Mouse (Mus musculus): Measurements from ENCODE around the gene Fahd2a. TPM values are rescaled to one million over a fixed set of nuclear protein-coding genes. Genes with fewer than 3 reads are reported as not detected.
A peak's percentile ranks its signal among the peaks of the same experiment; 100 is the strongest.

Gene Fahd2a
- total and polyA plus RNA-seq, 2 experiments from 2014 or later, result 27.3 to 32.4 TPM

GRCm38 (mm10) chr2:127430238-127430637, 14.1 kb downstream of the Fahd2a start:
- Histone ChIP-seq H3K27ac (ENCODE audit: low read depth, low read length) (no peak overlapping the region), H3K27me3 (ENCODE audit: insufficient read depth, low read length) (no peaks in the 10 kb centered on the region), H3K4me3 (ENCODE audit: low read depth, low read length) (no peak overlapping the region), H3K4me1 (ENCODE audit: insufficient read depth, low read length) (no peaks in the 10 kb centered on the region), H3K9ac (replicated peaks; ENCODE audit: low read length, poor library complexity, severe bottlenecking) (no peak overlapping the region), H3K36me3 (ENCODE audit: insufficient read depth, low read length) (no peaks in the 10 kb centered on the region), H3K4me2 (ENCODE audit: low read depth, low read length, poor library complexity, severe bottlenecking) (no peak overlapping the region), H3K9me3 (ENCODE audit: low read length) (no peaks in the 10 kb centered on the region)
- TF ChIP-seq CTCF (IDR thresholded peaks at IDR 0.05), result peak; percentile 82
- whole genome bisulfite sequencing, result 31% methylated on average over 3 of the region's 3 CpGs
- DNase-seq (ENCODE audit: low spot score) (peak; percentile 70), ATAC-seq (ENCODE audit: low FRiP score) (no peak)

DNA sequence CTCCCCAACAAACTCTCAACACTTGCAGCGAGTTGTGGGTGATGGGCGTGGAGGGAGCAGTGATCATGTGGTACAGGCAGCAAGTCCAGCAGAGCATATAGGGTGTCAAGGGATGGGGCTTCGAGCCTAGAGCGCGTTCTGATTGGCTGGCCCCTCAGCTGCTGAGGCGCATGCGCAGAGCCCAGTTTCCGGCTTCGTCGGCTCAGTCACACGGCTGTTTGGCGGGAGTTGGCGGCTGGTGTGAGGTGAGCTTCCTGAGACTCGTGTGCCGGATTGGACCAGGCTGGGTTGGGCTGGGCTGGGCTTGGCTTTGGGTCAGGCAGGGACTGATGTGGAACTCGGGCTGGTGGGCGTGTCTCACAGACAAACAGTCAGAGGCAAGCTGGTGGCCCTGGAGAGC, 19.4 kb downstream of the Fahd2a start, which contains the start of gene Gpat2:
Gene Gpat2, plus strand, starts transcription at position 223 of the 400 bp plus-strand sequence.
- no peak for ATAC-seq (ENCODE audit: low FRiP score)
- H3K36me3 ChIP-seq (ENCODE audit: insufficient read depth, low read length), result no peaks in the 10 kb centered on the region
- 84% methylated on average over 17 of the region's 17 CpGs for WGBS
- H3K4me3 ChIP-seq (ENCODE audit: low read depth, low read length), result no peak within 1 kb of the TSS
- no peak within 1 kb of the TSS for H3K27ac ChIP-seq (ENCODE audit: low read depth, low read length)
- no peak for TF ChIP-seq CTCF (IDR thresholded peaks at IDR 0.05)
- no peaks in the 10 kb centered on the region for H3K27me3 ChIP-seq (ENCODE audit: insufficient read depth, low read length)
- H3K4me2 ChIP-seq (ENCODE audit: low read depth, low read length, poor library complexity, severe bottlenecking), result no peak within 1 kb of the TSS
- H3K4me1 ChIP-seq (ENCODE audit: insufficient read depth, low read length), result no peaks in the 10 kb centered on the region
- no peak for DNase-seq (ENCODE audit: low spot score)
- no peak within 1 kb of the TSS for H3K9ac ChIP-seq (replicated peaks; ENCODE audit: low read length, poor library complexity, severe bottlenecking)
- H3K9me3 ChIP-seq (ENCODE audit: low read length), result no peaks in the 10 kb centered on the region

GRCm38 (mm10) chr2:127418266-127418970, 25.9 kb downstream of the Fahd2a start:
- H3K9ac ChIP-seq (replicated peaks; ENCODE audit: low read length, poor library complexity, severe bottlenecking), result no peak overlapping the region
- no peak overlapping the region for H3K4me3 ChIP-seq (ENCODE audit: low read depth, low read length)
- no peaks in the 10 kb centered on the region for H3K4me1 ChIP-seq (ENCODE audit: insufficient read depth, low read length)
- H3K27ac ChIP-seq (ENCODE audit: low read depth, low read length), result no peak overlapping the region
- WGBS, result 73% methylated on average over 10 of the region's 10 CpGs
- no peak for TF ChIP-seq CTCF (IDR thresholded peaks at IDR 0.05)
- H3K4me2 ChIP-seq (ENCODE audit: low read depth, low read length, poor library complexity, severe bottlenecking), result no peak overlapping the region
- H3K9me3 ChIP-seq (ENCODE audit: low read length), result no peaks in the 10 kb centered on the region
- DNase-seq (ENCODE audit: low spot score), result no peak
- H3K27me3 ChIP-seq (ENCODE audit: insufficient read depth, low read length), result no peaks in the 10 kb centered on the region
- H3K36me3 ChIP-seq (ENCODE audit: insufficient read depth, low read length), result no peaks in the 10 kb centered on the region
- ATAC-seq (ENCODE audit: low FRiP score), result no peak

DNA sequence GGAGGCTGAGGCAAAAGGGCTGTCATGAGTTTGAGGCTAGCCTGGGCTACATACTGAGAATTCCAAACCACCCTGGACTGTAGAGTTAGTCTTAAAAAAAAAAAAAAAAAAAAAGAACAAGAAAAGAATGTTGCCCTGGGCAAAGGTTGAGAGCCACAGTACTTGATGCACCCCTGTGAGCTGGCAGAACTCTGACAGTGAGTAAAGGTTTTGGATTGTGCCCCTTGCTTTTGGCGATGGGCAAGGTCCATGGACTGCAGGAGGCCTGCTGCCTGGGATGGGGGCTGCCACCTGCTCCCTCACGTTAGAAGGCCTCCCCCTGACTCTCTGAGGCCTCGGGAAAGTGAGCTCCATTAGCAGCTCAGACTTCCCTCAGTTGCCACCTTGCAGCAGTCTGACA, 27.7 kb downstream of the Fahd2a start:
- ATAC-seq (ENCODE audit: low FRiP score), result no peak
- WGBS, result 52% methylated on average over 3 of the region's 3 CpGs
- TF ChIP-seq CTCF (IDR thresholded peaks at IDR 0.05), result no peak

DNA sequence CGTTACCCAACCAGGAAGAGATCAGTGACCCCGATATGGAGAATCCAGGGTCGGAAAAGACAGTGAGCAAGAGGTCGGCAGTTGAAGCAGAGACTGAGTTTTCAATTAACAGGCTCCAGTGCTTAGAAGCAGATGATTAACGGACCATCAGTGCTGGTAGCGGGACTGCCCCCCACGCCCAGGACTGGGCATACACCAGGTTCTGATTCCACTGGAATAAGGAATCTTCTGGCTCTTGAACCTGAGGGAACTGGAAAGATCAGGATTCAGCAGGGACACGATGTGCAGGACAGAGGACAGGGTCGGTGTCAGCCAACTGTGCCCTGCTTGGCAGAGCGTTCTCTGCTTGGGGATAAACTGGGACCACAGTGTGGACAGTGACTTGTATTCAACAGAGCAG, 28.6 kb downstream of the Fahd2a start:
- Histone ChIP-seq H3K27ac (ENCODE audit: low read depth, low read length) (no peak overlapping the region), H3K4me1 (ENCODE audit: insufficient read depth, low read length) (no peaks in the 10 kb centered on the region), H3K9ac (replicated peaks; ENCODE audit: low read length, poor library complexity, severe bottlenecking) (no peak overlapping the region), H3K27me3 (ENCODE audit: insufficient read depth, low read length) (no peaks in the 10 kb centered on the region), H3K9me3 (ENCODE audit: low read length) (no peaks in the 10 kb centered on the region), H3K36me3 (ENCODE audit: insufficient read depth, low read length) (no peaks in the 10 kb centered on the region), H3K4me3 (ENCODE audit: low read depth, low read length) (no peak overlapping the region), H3K4me2 (ENCODE audit: low read depth, low read length, poor library complexity, severe bottlenecking) (no peak overlapping the region)
- WGBS, result 80% methylated on average over 10 of the region's 10 CpGs
- no peak for TF ChIP-seq CTCF (IDR thresholded peaks at IDR 0.05)
- DNase-seq (ENCODE audit: low spot score), result no peak
- ATAC-seq (ENCODE audit: low FRiP score), result no peak

More for the DNA sequence above, 27.7 kb downstream of the Fahd2a start:
- Histone ChIP-seq H3K9ac (replicated peaks; ENCODE audit: low read length, poor library complexity, severe bottlenecking) (no peak overlapping the region), H3K27me3 (ENCODE audit: insufficient read depth, low read length) (no peaks in the 10 kb centered on the region), H3K9me3 (ENCODE audit: low read length) (no peaks in the 10 kb centered on the region), H3K4me2 (ENCODE audit: low read depth, low read length, poor library complexity, severe bottlenecking) (no peak overlapping the region), H3K4me1 (ENCODE audit: insufficient read depth, low read length) (no peaks in the 10 kb centered on the region), H3K27ac (ENCODE audit: low read depth, low read length) (no peak overlapping the region), H3K36me3 (ENCODE audit: insufficient read depth, low read length) (no peaks in the 10 kb centered on the region), H3K4me3 (ENCODE audit: low read depth, low read length) (no peak overlapping the region)
- no peak for DNase-seq (ENCODE audit: low spot score)

- H3K4me3 ChIP-seq (ENCODE audit: low read depth, low read length), result no peak overlapping the region
- no peak overlapping the region for H3K9ac ChIP-seq (replicated peaks; ENCODE audit: low read length, poor library complexity, severe bottlenecking)
- H3K4me2 ChIP-seq (ENCODE audit: low read depth, low read length, poor library complexity, severe bottlenecking), result no peak overlapping the region
- H3K4me1 ChIP-seq (ENCODE audit: insufficient read depth, low read length), result no peaks in the 10 kb centered on the region
- no peaks in the 10 kb centered on the region for H3K36me3 ChIP-seq (ENCODE audit: insufficient read depth, low read length)
- WGBS, result 92% methylated on average over 6 of the region's 6 CpGs
- TF ChIP-seq CTCF (IDR thresholded peaks at IDR 0.05), result no peak
- DNase-seq (ENCODE audit: low spot score) (no peak), ATAC-seq (ENCODE audit: low FRiP score) (no peak)
- no peak overlapping the region for H3K27ac ChIP-seq (ENCODE audit: low read depth, low read length)
- H3K27me3 ChIP-seq (ENCODE audit: insufficient read depth, low read length), result no peaks in the 10 kb centered on the region
- no peaks in the 10 kb centered on the region for H3K9me3 ChIP-seq (ENCODE audit: low read length)
Observed at GRCm38 (mm10) chr2:127411126-127411525, 33.2 kb downstream of the Fahd2a start.

Measured in midbrain, postnatal 0 days (tissue).